Mouse (Mus musculus): ENCODE results near the gene Atf3. TPM values are rescaled to one million over a fixed set of nuclear protein-coding genes. Genes with fewer than 3 reads are reported as not detected.

Gene Atf3
- total RNA-seq, 4 experiments from 2014 or later, result 1.0 to 4.6 (median 2.5) TPM

DNA sequence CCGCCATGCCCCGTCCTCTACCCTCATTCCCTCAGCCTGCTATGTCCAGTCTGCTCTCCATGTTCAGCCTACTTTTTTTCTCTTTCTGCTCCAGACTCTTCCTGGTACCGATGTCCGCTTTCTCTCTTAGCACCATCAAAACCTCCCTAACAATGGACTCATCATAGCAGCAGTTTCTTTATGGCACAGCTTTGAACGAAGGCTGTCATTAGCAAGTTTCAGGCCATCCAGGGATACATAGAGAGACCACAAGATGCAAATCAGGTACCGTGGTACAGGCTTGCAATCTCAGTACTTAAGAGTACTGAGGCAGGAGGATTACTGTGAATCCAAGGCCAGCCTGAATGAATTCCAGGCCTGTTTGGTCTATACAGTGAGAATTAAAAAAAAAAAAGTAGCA is 25.1 kb downstream of the Atf3 start:
- no peak for DNase-seq (ENCODE audit: low spot score in 2 of 2)

DNA sequence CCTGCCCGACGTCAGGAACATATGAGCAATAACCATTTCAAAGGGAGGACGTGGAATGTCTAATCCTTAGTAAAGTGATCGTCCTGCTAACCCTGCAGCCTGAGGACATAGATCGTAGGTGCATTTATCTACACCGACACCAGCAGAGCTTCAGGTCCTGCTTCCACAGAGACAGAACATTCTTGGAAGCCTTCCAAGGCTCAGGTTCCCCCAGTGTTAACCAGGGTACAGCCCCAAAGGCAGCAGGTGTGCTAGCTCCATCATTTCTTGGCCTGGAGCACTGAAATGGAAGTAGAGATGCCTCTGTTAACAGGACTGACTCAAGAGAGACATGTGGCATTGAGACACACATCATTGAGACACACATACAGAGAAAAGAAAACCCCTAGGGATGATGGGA is 25.6 kb downstream of the Atf3 start:
- no peak for DNase-seq (ENCODE audit: low spot score in 2 of 2)

GRCm38 (mm10) chr1:191189671-191190372 is 28.0 kb downstream of the Atf3 start:
- DNase-seq (ENCODE audit: low spot score in 2 of 2), result no peak

DNA sequence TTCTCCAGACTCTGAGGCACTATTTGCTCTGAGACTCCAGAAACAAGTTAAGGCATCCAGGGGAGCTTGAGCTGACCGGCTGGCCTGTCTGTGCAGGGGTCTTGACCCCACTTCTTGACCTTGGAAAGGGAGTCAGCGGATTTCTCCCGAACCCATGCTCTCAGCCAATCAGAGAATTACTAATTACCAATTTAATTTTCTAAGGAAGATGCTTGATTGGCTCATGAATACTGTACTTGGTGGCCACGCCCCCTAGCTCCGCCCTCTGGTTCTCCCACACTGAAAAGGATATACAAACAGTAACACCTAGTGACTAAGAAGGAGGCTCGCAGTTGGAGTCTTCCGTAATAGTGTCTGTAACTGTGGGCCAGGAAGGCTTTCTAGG is 31.5 kb downstream of the Atf3 start:
- no peak for DNase-seq (ENCODE audit: low spot score in 2 of 2)

DNA sequence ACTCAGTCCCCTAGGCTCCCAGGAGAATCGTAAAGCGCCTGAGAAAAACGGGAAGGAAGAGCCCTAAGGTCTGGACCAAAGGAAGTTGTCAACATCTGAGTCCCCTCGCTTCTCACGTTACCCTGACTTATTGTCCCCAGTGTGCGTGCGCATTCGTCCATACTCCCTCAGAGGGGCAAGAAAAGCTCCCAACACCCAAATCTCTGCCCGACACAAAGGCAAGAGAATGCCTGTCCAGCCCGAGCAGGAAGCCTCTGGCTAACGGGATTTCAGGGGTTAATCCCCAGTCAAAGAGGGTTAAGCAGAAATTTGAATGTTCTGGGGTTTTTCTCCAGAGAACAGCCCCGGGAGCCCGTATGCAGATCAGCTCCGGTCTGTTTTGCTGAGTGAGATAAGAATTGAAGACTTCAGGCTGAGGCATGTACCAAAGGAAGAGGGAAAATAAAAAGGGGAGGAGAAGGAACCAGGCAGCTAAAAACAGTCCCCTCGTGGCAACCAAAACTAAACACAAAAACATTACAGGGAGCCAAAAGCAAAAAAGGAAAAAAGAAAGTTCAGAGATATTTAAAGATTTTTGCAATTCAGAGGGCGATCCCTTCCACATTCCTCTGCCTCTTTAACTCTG is 32.0 kb downstream of the Atf3 start:
- no peak for DNase-seq (ENCODE audit: low spot score in 2 of 2)

GRCm38 (mm10) chr1:191184841-191185251 is 33.0 kb downstream of the Atf3 start:
- DNase-seq (ENCODE audit: low spot score in 2 of 2), result no peak

GRCm38 (mm10) chr1:191184066-191184815 is 33.6 kb downstream of the Atf3 start:
- DNase-seq (ENCODE audit: low spot score in 2 of 2), result peak in 1 of 2 experiments; percentile 6

DNA sequence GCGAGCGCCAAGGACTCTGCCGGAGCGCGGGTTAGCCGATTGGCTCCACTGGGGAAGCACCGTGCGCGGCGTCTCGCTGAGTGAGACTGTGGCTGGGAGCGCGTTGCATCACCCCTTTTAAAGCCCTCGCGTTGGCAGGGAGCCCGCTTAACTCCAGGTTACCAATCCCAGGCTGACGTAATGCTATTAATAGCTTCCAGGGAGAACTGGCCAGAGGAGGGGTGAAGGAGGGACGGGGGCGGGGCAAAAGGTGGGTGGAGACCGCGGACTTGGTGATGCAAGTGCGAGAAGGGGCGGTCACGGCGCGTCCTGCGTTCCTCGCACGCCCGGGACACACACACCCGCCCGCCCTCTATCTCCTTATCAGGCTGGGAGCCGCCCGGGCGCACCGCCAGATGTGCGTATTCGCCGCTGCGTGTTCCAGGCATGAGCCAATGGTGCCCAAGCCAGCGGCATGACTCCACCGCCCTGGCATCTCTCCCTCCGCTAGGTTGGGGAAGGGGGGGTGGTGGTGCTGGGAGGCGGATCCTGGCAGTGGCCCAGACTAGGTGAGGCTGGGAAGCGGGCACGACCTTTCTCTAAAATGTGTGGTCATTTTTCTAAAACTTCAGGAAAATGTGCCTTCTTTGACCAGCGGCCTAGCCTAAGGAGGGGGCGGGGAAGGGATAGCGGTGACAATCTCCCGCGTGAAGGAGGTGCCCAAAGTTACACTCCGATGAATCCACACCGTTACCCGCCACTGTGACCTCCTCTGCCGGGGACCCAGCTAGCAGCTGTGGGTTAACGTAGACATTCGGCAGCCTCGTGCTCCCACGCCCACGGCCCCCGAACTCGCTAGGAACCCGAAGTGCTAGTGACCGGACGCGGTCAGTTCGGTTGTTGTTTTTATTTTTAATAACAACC is 34.4 kb downstream of the Atf3 start:
- DNase-seq (ENCODE audit: low spot score in 2 of 2), result peak; percentile 68 to 86

DNA sequence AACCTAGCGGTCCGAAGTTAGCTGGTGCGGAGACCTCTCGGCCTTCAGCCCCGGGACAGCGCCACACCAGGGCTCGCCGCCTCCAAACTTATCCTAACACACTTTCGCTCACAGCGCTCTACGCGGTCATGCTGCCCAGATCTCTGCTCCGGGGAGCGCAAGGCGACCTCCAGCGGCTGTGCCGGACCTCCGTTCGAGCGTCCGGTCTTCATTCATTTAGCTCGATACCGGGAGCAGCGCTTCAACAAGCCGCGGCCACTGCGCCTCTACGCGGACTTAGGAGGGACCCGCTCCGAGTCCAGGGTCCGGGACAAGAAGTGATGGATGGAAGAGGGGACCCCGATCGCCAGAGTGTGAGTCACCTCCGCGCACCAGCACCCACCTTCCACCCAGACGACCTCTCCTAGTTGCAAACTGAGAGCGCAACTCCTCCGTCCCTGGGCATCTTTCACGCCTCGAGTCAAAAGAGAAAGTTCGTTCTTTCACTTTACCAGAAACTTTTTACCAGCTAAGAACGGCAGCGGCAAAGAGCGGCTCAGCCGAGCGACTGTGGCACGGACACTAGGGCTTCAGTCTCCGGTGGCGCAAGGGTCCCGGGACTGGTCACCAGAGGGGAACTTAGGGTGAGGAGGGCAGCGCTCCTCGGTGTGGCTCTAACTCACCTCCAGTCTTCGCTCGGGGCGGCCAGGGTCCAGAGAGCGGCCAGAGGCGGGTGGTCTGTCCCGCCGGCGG is 35.2 kb downstream of the Atf3 start:
- DNase-seq (ENCODE audit: low spot score in 2 of 2), result no peak

DNA sequence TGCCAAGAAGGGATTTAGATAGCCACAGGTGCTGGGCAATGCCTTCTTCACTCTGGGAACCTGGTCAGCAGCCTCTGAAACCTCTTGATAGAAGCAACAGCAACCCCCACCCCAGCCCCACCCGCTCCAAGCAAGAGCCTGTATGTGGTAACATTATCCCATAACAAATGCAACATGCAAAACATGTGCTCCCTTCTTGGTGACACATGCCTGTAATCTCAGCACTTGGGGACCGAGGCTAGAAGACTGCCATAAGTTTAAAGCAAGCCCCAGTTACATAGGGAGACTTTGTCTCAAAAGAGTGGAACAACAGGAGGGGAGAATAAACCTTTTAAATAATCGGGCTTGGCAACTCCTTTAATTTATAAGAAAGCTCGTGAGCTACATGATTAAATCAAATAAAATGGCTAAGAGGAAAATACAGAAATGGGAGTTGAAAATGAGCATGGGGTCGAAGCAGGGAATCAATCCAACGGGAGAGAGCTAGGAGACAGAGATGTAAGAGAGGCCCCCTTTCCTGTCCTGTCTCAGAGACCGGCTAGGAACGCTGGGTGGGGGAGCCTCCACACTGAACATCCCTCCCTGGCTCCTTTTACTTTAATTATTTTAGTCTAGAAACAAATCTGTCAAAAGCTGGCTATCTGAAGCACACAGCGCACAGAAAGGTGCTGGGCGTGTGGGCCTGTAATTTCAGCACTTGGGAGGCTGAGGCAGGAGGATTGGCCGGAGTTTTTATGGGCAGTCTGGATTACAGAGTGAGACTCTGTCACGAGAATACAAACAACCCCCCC is 36.2 kb downstream of the Atf3 start:
- no peak for DNase-seq (ENCODE audit: low spot score in 2 of 2)

- DNase-seq (ENCODE audit: low spot score in 2 of 2), result no peak
These were observed 37.4 kb downstream of the Atf3 start for GRCm38 (mm10) chr1:191180397-191180796.

DNA sequence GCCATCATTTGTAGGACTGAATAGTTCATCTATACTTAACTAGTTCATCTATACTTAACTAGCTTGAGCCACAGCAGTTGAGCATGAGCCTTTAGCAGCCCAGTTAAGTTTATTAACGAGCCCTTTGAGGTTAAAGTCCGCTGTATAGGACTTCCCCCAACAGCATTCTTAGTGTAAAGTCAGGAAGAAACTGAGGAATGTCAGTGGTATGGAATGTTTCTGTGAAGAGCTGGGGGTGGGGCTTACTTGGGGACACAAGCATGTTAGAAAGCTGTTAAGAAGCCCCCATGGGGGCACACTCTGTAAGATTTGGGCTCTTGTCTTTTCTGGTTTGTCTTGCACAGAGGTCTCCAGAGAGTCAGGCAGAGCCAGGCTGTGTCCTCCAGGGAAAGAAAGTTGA is 38.0 kb downstream of the Atf3 start:
- no peak for DNase-seq (ENCODE audit: low spot score in 2 of 2)

- no peak for DNase-seq (ENCODE audit: low spot score in 2 of 2)
These were observed 39.2 kb downstream of the Atf3 start for GRCm38 (mm10) chr1:191178511-191179188.

DNA sequence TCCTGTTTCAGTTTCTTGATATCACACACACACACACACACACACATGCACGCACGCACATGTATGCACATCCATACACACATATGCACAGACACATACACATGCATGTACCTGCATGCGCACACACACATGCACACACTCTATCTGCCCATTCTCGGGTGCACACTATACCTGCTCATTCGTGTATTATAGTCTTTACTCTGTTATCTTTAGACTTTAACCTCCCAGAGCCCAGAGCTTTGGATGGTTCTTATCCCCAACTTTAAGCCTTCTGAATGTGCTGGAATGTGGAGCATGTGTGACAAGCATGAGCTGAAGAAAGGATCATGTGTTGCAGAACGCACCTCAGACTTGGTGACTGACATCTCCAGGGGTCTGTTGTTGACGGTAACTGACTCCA is 41.0 kb downstream of the Atf3 start:
- no peak for DNase-seq (ENCODE audit: low spot score in 2 of 2)

- peak; percentile 10 to 24 for DNase-seq (ENCODE audit: low spot score in 2 of 2)
These were observed 45.4 kb downstream of the Atf3 start for GRCm38 (mm10) chr1:191172487-191172886.

GRCm38 (mm10) chr1:191170444-191170843 is 47.4 kb downstream of the Atf3 start:
- no peak for DNase-seq (ENCODE audit: low spot score in 2 of 2)

GRCm38 (mm10) chr1:191166189-191166588 is 51.6 kb downstream of the Atf3 start:
- DNase-seq (ENCODE audit: low spot score in 2 of 2), result no peak

DNA sequence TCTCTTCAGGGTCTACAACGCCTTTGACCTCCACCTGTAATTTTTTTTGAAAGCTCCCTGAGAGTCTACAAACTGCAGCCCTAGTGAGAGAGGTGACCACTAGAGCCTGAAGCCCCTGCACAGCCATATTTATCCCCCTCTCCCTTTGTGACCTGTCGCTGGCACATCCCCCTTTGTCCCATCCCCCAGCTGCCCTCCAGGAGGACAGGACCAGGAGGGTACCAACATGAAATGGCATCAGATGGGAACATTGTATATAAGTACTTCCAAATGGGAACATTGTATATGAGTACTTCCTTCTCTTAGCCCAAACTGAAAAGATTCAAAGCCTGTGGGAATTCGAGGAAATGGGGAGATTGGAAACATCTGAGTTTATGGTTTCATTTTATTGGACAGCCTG is 53.1 kb downstream of the Atf3 start, which contains the start of gene Fam71a:
Gene Fam71a (minus strand): TSS at position 101 of the 400 bp plus-strand sequence.
- no peak for DNase-seq (ENCODE audit: low spot score in 2 of 2)

DNA sequence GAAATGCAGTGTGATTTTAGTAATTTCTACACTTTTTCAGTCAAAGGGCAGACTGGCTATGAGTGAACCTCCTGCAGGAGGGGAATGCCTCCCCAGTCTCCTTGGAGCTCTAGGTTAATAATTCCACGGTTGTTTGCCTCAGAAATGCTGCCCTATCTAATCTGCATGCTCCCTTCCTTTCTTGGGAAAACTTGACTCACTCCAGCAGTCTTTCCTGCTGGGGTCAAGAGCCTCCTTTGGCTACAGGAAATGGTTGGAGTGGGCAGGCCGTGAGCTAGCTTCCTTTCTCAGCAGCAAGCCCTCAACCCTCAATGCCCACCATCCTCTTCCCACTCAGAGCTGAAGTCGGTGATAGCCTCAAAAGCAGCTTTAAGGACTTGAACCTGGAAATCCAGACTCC is 63.5 kb downstream of the Atf3 start:
- DNase-seq (ENCODE audit: low spot score in 2 of 2), result no peak
